Mouse (Mus musculus) lung, embryonic 16.5 days (tissue): ENCODE measurements around the gene Tbc1d14. TPM values are rescaled to one million over a fixed set of nuclear protein-coding genes. Genes with fewer than 3 reads are reported as not detected.

Source experiments
- ATAC-seq: fragments of 200-750 bp; cut with Nextera tagmentation; 2 replicates; pipeline ENCODE4 v1.8.0; 2017; ENCODE audit warnings: low read depth, mild to moderate bottlenecking, moderate library complexity
- H3K27ac ChIP-seq: fragments of 300-500 bp; sonication (generic); 2 replicates; pipeline ENCODE4 v1.5.1; 2014; ENCODE audit warnings: mild to moderate bottlenecking, control low read depth, low read length
- H3K27me3 ChIP-seq: fragments of 300-500 bp; sonication (generic); 2 replicates; pipeline ENCODE4 v1.6.1; 2014; ENCODE audit warnings: low read depth, low read length, mixed read lengths; ENCODE audit not compliant: control insufficient read depth, insufficient read depth
- H3K36me3 ChIP-seq: fragments of 300-500 bp; sonication (generic); 2 replicates; pipeline ENCODE4 v1.6.1; 2014; ENCODE audit warnings: low read length; ENCODE audit not compliant: control insufficient read depth, insufficient read depth
- H3K4me1 ChIP-seq: fragments of 300-500 bp; sonication (generic); replicated peaks from 2 replicates; pipeline ENCODE4 v1.6.1; 2014; ENCODE audit warnings: low read length, mixed read lengths; ENCODE audit not compliant: control insufficient read depth, insufficient read depth
- H3K4me2 ChIP-seq: fragments of 300-500 bp; sonication (generic); 2 replicates; pipeline ENCODE4 v1.6.1; 2014; ENCODE audit warnings: low read depth, low read length, control low read depth
- H3K4me3 ChIP-seq: fragments of 300-500 bp; sonication (generic); 2 replicates; pipeline ENCODE4 v1.5.1; 2014; ENCODE audit warnings: mild to moderate bottlenecking, low read length, control low read depth
- H3K9ac ChIP-seq: fragments of 300-500 bp; sonication (generic); 2 replicates; pipeline ENCODE4 v1.6.1; 2014; ENCODE audit warnings: low read length, control low read depth
- H3K9me3 ChIP-seq: fragments of 300-500 bp; sonication (generic); 2 replicates; pipeline ENCODE4 v1.6.1; 2016; ENCODE audit warnings: low read length; ENCODE audit not compliant: control insufficient read depth
- WGBS: fragments of 180-500 bp; shearing (Covaris S2); extraction: QIAGEN DNeasy Blood & Tissue Kit; methylation state at CpG from one replicate; pipeline ENCODE4 v1.1.7; 2014; 5-methylcytosine and 5-hydroxymethylcytosine counted together
- polyA plus RNA-seq: library from polyadenylated mRNA; unstranded; fragments of >200 nt; fragmentation: Nextera tagmentation; extraction: Ambion mirVana; gene quantifications from 2 replicates; pipeline ENCODE4 v1.2.1, GENCODE M21; 2015

The Tbc1d14 gene
- polyA plus RNA-seq, 1 experiment from 2014 or later = 25.2 TPM

DNA sequence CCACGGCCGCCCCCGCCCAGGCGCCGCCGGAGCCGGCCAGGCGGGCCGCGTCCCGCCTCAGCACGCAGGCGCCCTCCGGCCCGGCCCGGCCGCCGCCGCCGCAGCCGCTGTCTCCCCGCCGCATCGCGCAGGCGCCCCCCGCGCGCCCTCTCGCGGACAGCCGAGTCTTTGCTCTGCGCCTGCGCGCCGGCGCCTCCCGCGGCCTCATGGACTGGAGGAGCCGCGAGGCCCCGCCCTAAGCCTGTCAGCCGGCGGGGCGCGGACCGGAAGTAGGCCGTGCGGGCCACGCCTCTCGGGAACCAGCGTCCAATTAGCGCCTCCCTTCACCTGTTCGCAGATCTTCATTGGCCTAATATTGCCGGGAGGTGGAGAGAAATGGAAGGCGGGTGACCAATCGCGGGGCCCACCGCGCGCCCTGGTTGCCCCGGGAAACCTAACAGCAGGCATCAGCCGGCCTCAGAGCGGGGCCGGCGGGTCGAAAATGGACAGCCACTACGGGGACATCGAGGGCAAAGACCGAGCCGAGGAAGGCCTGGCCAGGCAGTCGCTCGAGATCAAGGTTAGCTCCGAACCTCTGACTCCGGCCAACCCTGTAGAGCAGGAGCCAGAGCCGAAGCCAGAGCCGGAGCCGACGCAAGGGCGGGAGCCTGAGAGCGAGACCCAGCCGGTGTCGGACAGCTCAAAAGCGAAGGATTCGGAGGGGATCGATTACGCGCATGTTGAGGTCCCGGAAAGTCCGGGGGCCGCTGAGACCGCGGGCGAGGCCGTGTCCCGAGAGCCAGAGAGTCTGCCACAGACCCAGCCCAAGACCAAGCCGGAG is 108.7 kb downstream of the Tbc1d14 start, which contains the start of the genes Tada2b and Ccdc96:
Gene Tada2b (minus strand): TSS at position 115 of the 820 bp plus-strand sequence.
Gene Ccdc96 (plus strand): TSS at position 418 of the 820 bp plus-strand sequence.
- peak; percentile 99 for ATAC-seq
- H3K9me3 ChIP-seq = no peaks in the 10 kb centered on the region
- H3K36me3 ChIP-seq = no peaks in the 10 kb centered on the region
- H3K9ac ChIP-seq = peak within 1 kb of the TSS; percentile 90
- H3K4me1 ChIP-seq = peaks cover 23% of the 10 kb centered on the region
- peak within 1 kb of the TSS; percentile 54; the same call in 1 of the 2 replicates for H3K27ac ChIP-seq
- peak within 1 kb of the TSS; percentile 97 for H3K4me2 ChIP-seq
- H3K27me3 ChIP-seq = peaks cover 15% of the 10 kb centered on the region
- WGBS = under 1% methylated on average over 79 of the region's 97 CpGs
- H3K4me3 ChIP-seq = peak within 1 kb of the TSS; percentile 94

GRCm38 (mm10) chr5:36483203-36484101 is 109.6 kb downstream of the Tbc1d14 start:
- Histone ChIP-seq H3K36me3 (no peaks in the 10 kb centered on the region), H3K4me2 (peak overlapping the region; percentile 89), H3K4me1 (peaks cover 29% of the 10 kb centered on the region), H3K27me3 (peaks cover 15% of the 10 kb centered on the region), H3K9ac (peak overlapping the region; percentile 90), H3K27ac (peak overlapping the region; percentile 54; the same call in 1 of the 2 replicates), H3K9me3 (no peaks in the 10 kb centered on the region), H3K4me3 (peak overlapping the region; percentile 94)
- WGBS = 2% methylated on average over 51 of the region's 58 CpGs
- peak; percentile 60 for ATAC-seq

- Histone ChIP-seq H3K27me3 (peaks cover 13% of the 10 kb centered on the region), H3K4me3 (no peak overlapping the region), H3K9ac (no peak overlapping the region), H3K36me3 (no peaks in the 10 kb centered on the region), H3K4me2 (no peak overlapping the region), H3K27ac (no peak overlapping the region), H3K9me3 (no peaks in the 10 kb centered on the region), H3K4me1 (peaks cover 29% of the 10 kb centered on the region)
- no peak for ATAC-seq
- 57% methylated on average over 1 of the region's 1 CpGs for WGBS
Observed at GRCm38 (mm10) chr5:36481114-36481513, 112.0 kb downstream of the Tbc1d14 start.

- Histone ChIP-seq H3K27me3 (peaks cover 6% of the 10 kb centered on the region), H3K9ac (no peak overlapping the region), H3K36me3 (0 out of 2 replicates have a peak, but pooled peaks cover 1% of the 10 kb centered on the region), H3K9me3 (no peaks in the 10 kb centered on the region), H3K4me2 (no peak overlapping the region), H3K4me3 (no peak overlapping the region), H3K4me1 (peaks cover 29% of the 10 kb centered on the region), H3K27ac (no peak overlapping the region)
- ATAC-seq = no peak
- WGBS = 88% methylated on average over 4 of the region's 4 CpGs
Observed at GRCm38 (mm10) chr5:36480398-36480797, 112.7 kb downstream of the Tbc1d14 start.

- Histone ChIP-seq H3K4me2 (no peak overlapping the region), H3K27ac (no peak overlapping the region), H3K36me3 (0 out of 2 replicates have a peak, but pooled peaks cover 3% of the 10 kb centered on the region), H3K9ac (no peak overlapping the region), H3K4me3 (no peak overlapping the region), H3K4me1 (peaks cover 24% of the 10 kb centered on the region), H3K9me3 (no peaks in the 10 kb centered on the region), H3K27me3 (0 out of 2 replicates have a peak, but pooled peaks cover under 1% of the 10 kb centered on the region)
- no peak for ATAC-seq
- WGBS = 58% methylated on average over 2 of the region's 2 CpGs
Observed at GRCm38 (mm10) chr5:36479735-36480134, 113.3 kb downstream of the Tbc1d14 start.

GRCm38 (mm10) chr5:36478540-36479420 is 114.3 kb downstream of the Tbc1d14 start:
- no peak for ATAC-seq
- WGBS = 79% methylated on average over 6 of the region's 6 CpGs
- H3K9ac ChIP-seq = no peak overlapping the region
- H3K27me3 ChIP-seq = no peaks in the 10 kb centered on the region
- 0 out of 2 replicates have a peak, but pooled peaks cover 5% of the 10 kb centered on the region for H3K36me3 ChIP-seq
- no peaks in the 10 kb centered on the region for H3K9me3 ChIP-seq
- H3K4me3 ChIP-seq = no peak overlapping the region
- H3K4me2 ChIP-seq = no peak overlapping the region
- H3K27ac ChIP-seq = no peak overlapping the region
- H3K4me1 ChIP-seq = peaks cover 22% of the 10 kb centered on the region

DNA sequence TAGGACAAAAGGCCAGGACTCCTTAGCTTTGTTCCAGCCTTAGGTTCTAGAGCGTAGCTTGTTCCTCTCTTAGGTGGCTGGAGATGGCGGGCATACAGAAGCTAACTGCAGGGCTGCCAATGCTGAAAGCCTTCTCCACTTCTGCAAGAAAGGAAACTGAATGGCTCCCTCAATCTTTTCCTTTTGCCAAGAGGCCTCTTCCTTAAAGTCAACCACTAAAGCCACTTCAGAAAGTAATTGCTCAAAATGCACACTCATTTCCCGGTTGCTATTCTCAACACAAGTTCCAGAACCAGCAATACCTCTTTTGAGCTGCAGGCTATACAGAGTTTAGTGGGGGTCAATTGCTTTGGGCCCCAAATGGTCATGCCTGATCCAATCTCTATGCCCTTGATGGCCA is 115.6 kb downstream of the Tbc1d14 start:
- no peak overlapping the region for H3K27ac ChIP-seq
- peaks cover 14% of the 10 kb centered on the region for H3K36me3 ChIP-seq
- no peaks in the 10 kb centered on the region for H3K9me3 ChIP-seq
- peaks cover 14% of the 10 kb centered on the region for H3K4me1 ChIP-seq
- no peak overlapping the region for H3K4me3 ChIP-seq
- no peaks in the 10 kb centered on the region for H3K27me3 ChIP-seq
- H3K4me2 ChIP-seq = no peak overlapping the region
- no peak overlapping the region for H3K9ac ChIP-seq
- 91% methylated on average over 3 of the region's 3 CpGs for WGBS
- ATAC-seq = no peak

GRCm38 (mm10) chr5:36474283-36474682 is 118.8 kb downstream of the Tbc1d14 start:
- Histone ChIP-seq H3K9ac (no peak overlapping the region), H3K27ac (no peak overlapping the region), H3K4me1 (peaks cover 5% of the 10 kb centered on the region), H3K9me3 (no peaks in the 10 kb centered on the region), H3K36me3 (peaks cover 24% of the 10 kb centered on the region), H3K4me3 (no peak overlapping the region), H3K4me2 (no peak overlapping the region), H3K27me3 (no peaks in the 10 kb centered on the region)
- ATAC-seq = no peak
- 85% methylated on average over 5 of the region's 5 CpGs for WGBS
